Mouse (Mus musculus): Measurements from ENCODE around the gene Mrpl54. TPM values are rescaled to one million over a fixed set of nuclear protein-coding genes. Genes with fewer than 3 reads are reported as not detected.

Gene Mrpl54
- total RNA-seq, 2 experiments from 2014 or later, result 106 to 116 TPM

- DNase-seq (ENCODE audit: low spot score), result no peak
Observed at GRCm38 (mm10) chr10:81295185-81295584, 28.5 kb upstream of the Mrpl54 start.

GRCm38 (mm10) chr10:81294442-81294841 lies 27.7 kb upstream of the Mrpl54 start:
- DNase-seq (ENCODE audit: low spot score), result no peak

- DNase-seq (ENCODE audit: low spot score), result no peak
Observed at GRCm38 (mm10) chr10:81293334-81294030, 26.7 kb upstream of the Mrpl54 start.

GRCm38 (mm10) chr10:81292554-81293333 lies 26.0 kb upstream of the Mrpl54 start, which contains the start of gene Pip5k1c:
Gene Pip5k1c, plus strand, starts transcription at chr10:81292963.
- DNase-seq (ENCODE audit: low spot score), result peak; percentile 99

GRCm38 (mm10) chr10:81291511-81292104 lies 24.9 kb upstream of the Mrpl54 start, which contains the start of gene Tjp3:
Gene Tjp3, minus strand, starts transcription at chr10:81291581.
- DNase-seq (ENCODE audit: low spot score), result no peak

GRCm38 (mm10) chr10:81290698-81291460 lies 24.1 kb upstream of the Mrpl54 start:
- no peak for DNase-seq (ENCODE audit: low spot score)

GRCm38 (mm10) chr10:81289811-81290210 lies 23.1 kb upstream of the Mrpl54 start:
- no peak for DNase-seq (ENCODE audit: low spot score)

GRCm38 (mm10) chr10:81289278-81289677 lies 22.5 kb upstream of the Mrpl54 start:
- DNase-seq (ENCODE audit: low spot score), result peak; percentile 69

- DNase-seq (ENCODE audit: low spot score), result no peak
Observed at GRCm38 (mm10) chr10:81288601-81289000, 21.9 kb upstream of the Mrpl54 start.

GRCm38 (mm10) chr10:81287513-81288157 lies 20.9 kb upstream of the Mrpl54 start:
- peak; percentile 41 for DNase-seq (ENCODE audit: low spot score)

GRCm38 (mm10) chr10:81286586-81286985 lies 19.9 kb upstream of the Mrpl54 start:
- no peak for DNase-seq (ENCODE audit: low spot score)

GRCm38 (mm10) chr10:81285694-81286450 lies 19.1 kb upstream of the Mrpl54 start:
- DNase-seq (ENCODE audit: low spot score), result peak; percentile 87

- DNase-seq (ENCODE audit: low spot score), result no peak
Observed at GRCm38 (mm10) chr10:81284719-81285118, 18.0 kb upstream of the Mrpl54 start.

GRCm38 (mm10) chr10:81284189-81284588 lies 17.5 kb upstream of the Mrpl54 start:
- DNase-seq (ENCODE audit: low spot score), result no peak

- DNase-seq (ENCODE audit: low spot score), result no peak
Observed at GRCm38 (mm10) chr10:81279496-81279895, 12.8 kb upstream of the Mrpl54 start.

GRCm38 (mm10) chr10:81277676-81278075 lies 10.9 kb upstream of the Mrpl54 start:
- DNase-seq (ENCODE audit: low spot score), result no peak

GRCm38 (mm10) chr10:81273842-81274241 lies 7.1 kb upstream of the Mrpl54 start:
- DNase-seq (ENCODE audit: low spot score), result no peak

GRCm38 (mm10) chr10:81272356-81272755 lies 5.6 kb upstream of the Mrpl54 start:
- DNase-seq (ENCODE audit: low spot score), result no peak

- no peak for DNase-seq (ENCODE audit: low spot score)
Observed at GRCm38 (mm10) chr10:81268643-81269412, 2.1 kb upstream of the Mrpl54 start.
